Mouse (Mus musculus): ENCODE measurements around the gene Gpr39.

GRCm38 (mm10) chr1:125669035-125669434 is 7.8 kb upstream of the Gpr39 start:
- no peak for TF ChIP-seq POLR2A (IDR thresholded peaks at IDR 0.05; ENCODE audit: borderline replicate concordance, extremely low read depth, insufficient read depth, insufficient read length, poor library complexity, severe bottlenecking)
- TF ChIP-seq CTCF (IDR thresholded peaks at IDR 0.05; ENCODE audit: borderline replicate concordance, extremely low read depth, insufficient read depth, insufficient read length) = peak; percentile 48; the same call in 1 of the 2 replicates

Measured in brain, embryonic 14.5 days (tissue).